ENCODE assay signal across 23 mouse cellular contexts in the genomic region with DNA sequence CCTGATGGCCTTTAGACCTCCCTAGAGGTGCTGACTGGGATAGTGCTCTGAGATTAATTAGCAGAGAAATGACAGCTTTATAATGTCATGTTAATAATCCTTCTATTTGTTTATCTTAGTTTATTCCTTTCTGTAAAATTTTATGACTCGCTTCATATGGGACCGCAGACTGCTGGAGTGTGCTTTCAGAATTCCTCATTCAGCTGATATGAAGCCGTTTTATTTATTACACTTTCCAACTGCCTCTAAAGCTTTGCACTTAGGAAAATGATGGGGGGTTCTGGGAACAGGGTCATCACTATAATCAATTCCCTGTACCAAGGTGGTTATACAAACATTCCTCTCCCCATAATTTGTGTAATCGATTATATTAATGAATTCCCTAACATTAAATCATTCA.
DNase-seq lines count a peak whose midpoint lies in the region; ATAC-seq and TF ChIP-seq lines count a peak whose summit lies in the region.
"Had no signal": no experiment of that assay in that cellular context is flagged by ENCODE, and none has a peak within 500 bp of the region (broad histone marks: within the 10 kb centered on the region; RNA-seq: fewer than 3 reads in every experiment).

No protein-coding gene starts in this region.

- no peak for TF ChIP-seq CTCF in lung, embryonic 14.5 days (IDR thresholded peaks at IDR 0.05; ENCODE audit: low read depth)

- no peaks in the 10 kb centered on the region for H3K36me3 ChIP-seq in heart, embryonic 12.5 days
- no peaks in the 10 kb centered on the region for H3K36me3 ChIP-seq in kidney, embryonic 16.5 days (ENCODE audit: insufficient read depth, low read length)
- H3K36me3 ChIP-seq in lung, embryonic 14.5 days (ENCODE audit: insufficient read depth): no peaks in the 10 kb centered on the region
- H3K36me3 ChIP-seq: embryonic facial prominence, embryonic 10.5 days; embryonic facial prominence, embryonic 12.5 days; forebrain, embryonic 15.5 days; G1E had no signal

- no peaks in the 10 kb centered on the region for H3K9me3 ChIP-seq in heart, embryonic 12.5 days (replicated peaks)
- no peaks in the 10 kb centered on the region for H3K9me3 ChIP-seq in kidney, embryonic 16.5 days (ENCODE audit: low read length)
- no peaks in the 10 kb centered on the region for H3K9me3 ChIP-seq in lung, embryonic 14.5 days (ENCODE audit: low read depth, low read length)
- H3K9me3 ChIP-seq: embryonic facial prominence, embryonic 10.5 days; embryonic facial prominence, embryonic 12.5 days; forebrain, embryonic 13.5 days; forebrain, embryonic 15.5 days had no signal

- no peaks in the 10 kb centered on the region for H3K27me3 ChIP-seq in heart, embryonic 12.5 days (replicated peaks)
- H3K27me3 ChIP-seq in kidney, embryonic 16.5 days (ENCODE audit: insufficient read depth, low read length): no peaks in the 10 kb centered on the region
- H3K27me3 ChIP-seq in lung, embryonic 14.5 days (ENCODE audit: insufficient read depth, low read length): no peaks in the 10 kb centered on the region
- H3K27me3 ChIP-seq: embryonic facial prominence, embryonic 12.5 days; forebrain, embryonic 13.5 days; forebrain, embryonic 15.5 days; Patski had no signal

- H3K9ac ChIP-seq in heart, embryonic 12.5 days: no peak overlapping the region
- no peak overlapping the region for H3K9ac ChIP-seq in kidney, embryonic 16.5 days (replicated peaks; ENCODE audit: low read length)
- no peak overlapping the region for H3K9ac ChIP-seq in lung, embryonic 14.5 days
- H3K9ac ChIP-seq: embryonic facial prominence, embryonic 12.5 days; forebrain, embryonic 13.5 days; forebrain, embryonic 15.5 days had no signal

- ATAC-seq in heart, embryonic 12.5 days (ENCODE audit: insufficient number of reproducible peaks, low FRiP score): no peak
- 0 out of 2 replicates have a peak, but pooled peaks have one; percentile 44 for ATAC-seq in kidney, embryonic 16.5 days (ENCODE audit: low FRiP score, low TSS enrichment)
- no peak for ATAC-seq in lung, embryonic 14.5 days (ENCODE audit: insufficient read depth)
- ATAC-seq: activated CD4-positive, CD25-positive, alpha-beta regulatory T cell, adult 4 months; CD4-positive, CD25-positive, alpha-beta regulatory T cell, adult 4 months; forebrain, embryonic 13.5 days; forebrain, embryonic 15.5 days; Patski had no signal

- H3K4me3 ChIP-seq in heart, embryonic 12.5 days: no peak overlapping the region
- no peak overlapping the region for H3K4me3 ChIP-seq in kidney, embryonic 16.5 days (ENCODE audit: low read length)
- no peak overlapping the region for H3K4me3 ChIP-seq in lung, embryonic 14.5 days (ENCODE audit: low read depth, low read length)
- H3K4me3 ChIP-seq: embryonic facial prominence, embryonic 10.5 days; embryonic facial prominence, embryonic 12.5 days; forebrain, embryonic 13.5 days; forebrain, embryonic 15.5 days had no signal

- WGBS in heart, embryonic 12.5 days: 83% methylated on average over 4 of the region's 4 CpGs
- 61% methylated on average over 4 of the region's 4 CpGs for WGBS in kidney, embryonic 16.5 days
- 52% methylated on average over 4 of the region's 4 CpGs for WGBS in lung, embryonic 14.5 days

- H3K4me1 ChIP-seq in heart, embryonic 12.5 days (replicated peaks): no peaks in the 10 kb centered on the region
- H3K4me1 ChIP-seq in kidney, embryonic 16.5 days (ENCODE audit: insufficient read depth, low read length): peaks cover 10% of the 10 kb centered on the region; the same call in 1 of the 2 replicates
- no peaks in the 10 kb centered on the region for H3K4me1 ChIP-seq in lung, embryonic 14.5 days (ENCODE audit: insufficient read depth)
- H3K4me1 ChIP-seq: embryonic facial prominence, embryonic 12.5 days had no signal

- no peak overlapping the region for H3K27ac ChIP-seq in heart, embryonic 12.5 days (ENCODE audit: poor library complexity, severe bottlenecking)
- no peak overlapping the region for H3K27ac ChIP-seq in kidney, embryonic 16.5 days (ENCODE audit: low read length)
- no peak overlapping the region for H3K27ac ChIP-seq in lung, embryonic 14.5 days (ENCODE audit: low read depth)
- H3K27ac ChIP-seq: embryonic facial prominence, embryonic 10.5 days; embryonic facial prominence, embryonic 12.5 days; forebrain, embryonic 13.5 days; forebrain, embryonic 15.5 days had no signal

- H3K4me2 ChIP-seq in heart, embryonic 12.5 days: no peak overlapping the region
- no peak overlapping the region for H3K4me2 ChIP-seq in kidney, embryonic 16.5 days (replicated peaks; ENCODE audit: low read depth, low read length)
- H3K4me2 ChIP-seq in lung, embryonic 14.5 days: no peak overlapping the region
- H3K4me2 ChIP-seq: embryonic facial prominence, embryonic 12.5 days; forebrain, embryonic 13.5 days; forebrain, embryonic 15.5 days had no signal

- DNase-seq in heart, adult 11 months: peak; percentile 9
- no peak for DNase-seq in kidney, postnatal 25 days
- DNase-seq in lung, embryonic 14.5 days: peak; percentile 3
- no peak for DNase-seq in lung, adult 18-20 months
- DNase-seq: adrenal gland, adult 8-10 months; adrenal gland, postnatal 14 days; adrenal gland, postnatal 36 days; B cell, adult 2 months; cerebellum, adult 11-12 months; cerebellum, adult 2 months; cerebellum, adult 9-10 months; cerebellum, postnatal 10 days; cerebellum, postnatal 25 days had no signal

Comparison
In these comparisons a context has a peak if more than half of its experiments do, and no peak if none do; other contexts are left out.
1. DNase-seq: peak in heart, adult 11 months (single experiment) and lung, embryonic 14.5 days (single experiment); none in kidney, postnatal 25 days (0 of 2) and lung, adult 18-20 months (0 of 2).